Mouse (Mus musculus): ENCODE measurements around the gene Klf13. TPM values are rescaled to one million over a fixed set of nuclear protein-coding genes. Genes with fewer than 3 reads are reported as not detected.

Gene Klf13
- polyA plus RNA-seq, 1 experiment from 2014 or later: 31.3 TPM

DNA sequence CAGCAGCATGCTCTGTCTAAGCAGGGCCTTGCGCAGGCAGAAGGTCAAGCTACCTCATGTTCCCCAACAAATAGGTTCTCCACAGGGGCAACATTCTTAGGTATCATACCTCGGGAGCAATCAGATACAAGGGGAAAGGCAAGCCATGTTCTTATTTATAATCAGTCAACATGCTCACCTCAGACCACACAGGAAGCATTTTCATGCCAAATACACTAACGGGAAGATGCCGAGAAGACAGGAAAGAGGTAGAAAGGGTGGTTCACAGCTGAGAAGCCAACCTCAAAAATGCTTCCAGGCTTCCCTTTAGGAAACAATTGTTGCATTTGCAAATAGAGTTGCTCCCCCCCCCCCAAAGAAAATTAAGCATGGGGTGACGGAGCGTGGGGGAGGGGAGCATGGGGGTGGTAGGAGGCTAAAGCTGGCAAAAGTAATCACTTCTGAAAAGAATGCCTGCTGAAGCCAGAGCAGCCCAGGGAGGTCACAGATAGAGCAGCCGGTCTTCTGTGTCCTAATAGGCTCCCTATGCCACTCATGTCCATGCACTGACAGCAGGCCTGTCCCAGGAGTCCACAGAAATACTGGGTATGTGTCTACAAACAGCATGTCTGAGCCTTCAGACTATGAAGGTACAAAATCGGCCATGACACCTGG, 16.7 kb downstream of the Klf13 start:
- H3K9ac ChIP-seq: no peak overlapping the region
- no peak overlapping the region for H3K4me2 ChIP-seq
- H3K36me3 ChIP-seq: no peaks in the 10 kb centered on the region
- WGBS: 73% methylated on average over 8 of the region's 8 CpGs
- H3K4me3 ChIP-seq: no peak overlapping the region
- no peaks in the 10 kb centered on the region for H3K9me3 ChIP-seq
- no peak overlapping the region for H3K27ac ChIP-seq
- no peaks in the 10 kb centered on the region for H3K27me3 ChIP-seq
- peaks cover 51% of the 10 kb centered on the region for H3K4me1 ChIP-seq
- no peak for ATAC-seq (ENCODE audit: insufficient number of reproducible peaks, low FRiP score, low TSS enrichment, low read depth)

DNA sequence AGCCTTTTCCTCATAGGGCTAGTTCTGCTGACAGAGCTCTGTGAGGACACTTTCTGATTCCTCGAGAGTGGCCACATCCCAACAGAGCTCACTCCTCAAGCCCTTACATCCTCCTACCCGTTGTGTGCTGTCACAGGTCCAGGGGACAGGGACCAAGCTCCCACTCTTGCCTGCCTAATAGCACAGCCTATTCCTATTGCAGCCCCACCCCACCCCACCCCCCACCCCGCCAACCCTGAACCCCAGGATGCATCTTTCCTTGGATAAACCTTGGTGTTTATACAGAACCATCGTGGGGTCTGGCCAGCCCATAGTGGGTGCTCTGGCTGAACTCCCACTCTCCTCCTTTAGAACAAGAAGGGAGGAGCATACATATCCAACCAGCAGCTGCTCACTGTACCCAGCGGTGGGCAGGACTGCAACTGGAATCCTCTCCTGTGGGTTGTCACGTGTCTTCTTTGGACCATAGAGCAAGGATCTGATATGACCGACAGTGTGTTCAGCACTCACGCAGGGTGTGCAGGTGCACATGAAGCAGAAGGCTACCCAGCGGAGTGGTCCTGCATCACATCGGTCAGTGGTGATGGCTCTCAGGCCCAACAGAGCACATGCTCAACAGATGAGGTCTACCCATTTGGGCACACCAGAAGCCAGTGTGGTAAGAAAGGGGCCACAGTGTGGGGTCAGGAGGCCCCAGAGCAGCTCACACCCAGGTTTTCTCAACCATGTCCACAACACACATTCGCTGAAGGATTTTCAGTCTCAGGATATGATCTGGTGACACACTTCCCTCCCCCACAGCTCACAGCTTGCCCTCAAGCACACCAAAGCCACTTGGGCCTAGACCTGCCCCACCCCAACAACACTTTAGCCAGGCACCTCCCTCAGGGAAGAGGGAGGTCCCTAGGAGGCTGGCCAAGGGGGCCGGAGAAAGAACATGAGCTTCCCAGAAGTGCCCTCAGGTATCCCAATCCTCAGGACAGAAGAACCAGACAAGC, 19.6 kb downstream of the Klf13 start:
- H3K9me3 ChIP-seq: no peaks in the 10 kb centered on the region
- no peak overlapping the region for H3K4me2 ChIP-seq
- H3K27me3 ChIP-seq: no peaks in the 10 kb centered on the region
- H3K4me1 ChIP-seq: peaks cover 32% of the 10 kb centered on the region
- no peak; the same call in 1 of the 2 replicates for ATAC-seq (ENCODE audit: insufficient number of reproducible peaks, low FRiP score, low TSS enrichment, low read depth)
- H3K36me3 ChIP-seq: no peaks in the 10 kb centered on the region
- no peak overlapping the region for H3K9ac ChIP-seq
- H3K27ac ChIP-seq: no peak overlapping the region
- 81% methylated on average over 12 of the region's 12 CpGs for WGBS
- no peak overlapping the region for H3K4me3 ChIP-seq

DNA sequence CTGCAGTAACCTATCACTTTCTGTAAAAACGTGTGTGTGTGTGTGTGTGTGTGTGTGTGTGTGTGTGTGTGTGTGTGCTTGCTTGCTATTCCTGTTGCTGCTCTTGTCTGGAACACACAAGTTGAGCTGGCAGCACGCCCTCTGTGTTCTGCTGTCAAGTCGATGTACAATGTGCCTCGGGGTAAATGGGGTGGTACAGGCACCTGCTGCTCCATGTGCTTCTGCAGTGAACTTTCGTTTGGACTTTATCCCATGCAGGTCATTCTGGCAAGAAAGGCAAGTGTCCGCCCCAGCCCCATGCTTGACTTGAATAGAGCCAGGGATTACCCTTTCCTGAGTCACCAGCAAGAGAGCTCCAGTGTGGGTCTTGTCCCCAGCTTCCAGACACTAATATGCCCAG, 21.0 kb downstream of the Klf13 start:
- Histone ChIP-seq H3K4me2 (no peak overlapping the region), H3K4me1 (peaks cover 39% of the 10 kb centered on the region), H3K4me3 (no peak overlapping the region), H3K9me3 (no peaks in the 10 kb centered on the region), H3K36me3 (no peaks in the 10 kb centered on the region), H3K27ac (no peak overlapping the region), H3K9ac (no peak overlapping the region), H3K27me3 (no peaks in the 10 kb centered on the region)
- 46% methylated on average over 6 of the region's 6 CpGs for WGBS
- no peak for ATAC-seq (ENCODE audit: insufficient number of reproducible peaks, low FRiP score, low TSS enrichment, low read depth)

DNA sequence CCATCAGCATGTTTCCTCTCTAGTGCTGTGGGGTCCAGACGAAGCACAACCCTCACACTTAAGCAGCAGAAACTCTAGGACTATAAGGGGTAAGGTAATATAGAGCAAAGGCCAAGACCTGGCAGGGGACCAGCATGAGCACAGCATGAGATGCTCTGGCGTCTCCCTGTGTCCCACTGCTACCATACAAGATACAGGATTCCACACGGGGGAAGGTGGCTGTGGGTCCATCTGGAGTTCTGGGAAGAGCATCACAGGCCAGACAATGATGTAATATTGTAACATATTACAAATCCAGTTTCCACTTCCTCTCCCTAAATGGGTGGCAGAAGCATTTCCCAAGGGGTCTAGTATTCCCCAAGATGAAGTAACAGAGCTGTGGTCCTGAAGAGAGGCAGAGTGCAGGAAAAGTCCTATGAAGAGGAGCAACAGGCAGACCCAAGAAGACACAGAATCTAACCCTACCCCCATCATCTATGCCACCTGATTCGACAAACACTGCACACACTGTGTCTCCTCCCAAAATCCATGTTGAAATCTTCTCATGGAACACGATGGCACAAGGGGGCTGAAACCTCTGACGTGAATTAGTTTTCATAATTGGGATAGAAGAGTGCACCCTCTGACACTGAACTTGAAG, 22.3 kb downstream of the Klf13 start, which contains the start of gene E030018B13Rik:
Gene E030018B13Rik (plus strand): TSS at position 590 of the 640 bp plus-strand sequence.
- Histone ChIP-seq H3K4me1 (peaks cover 44% of the 10 kb centered on the region), H3K9me3 (no peaks in the 10 kb centered on the region)
- WGBS: 84% methylated on average over 6 of the region's 6 CpGs

DNA sequence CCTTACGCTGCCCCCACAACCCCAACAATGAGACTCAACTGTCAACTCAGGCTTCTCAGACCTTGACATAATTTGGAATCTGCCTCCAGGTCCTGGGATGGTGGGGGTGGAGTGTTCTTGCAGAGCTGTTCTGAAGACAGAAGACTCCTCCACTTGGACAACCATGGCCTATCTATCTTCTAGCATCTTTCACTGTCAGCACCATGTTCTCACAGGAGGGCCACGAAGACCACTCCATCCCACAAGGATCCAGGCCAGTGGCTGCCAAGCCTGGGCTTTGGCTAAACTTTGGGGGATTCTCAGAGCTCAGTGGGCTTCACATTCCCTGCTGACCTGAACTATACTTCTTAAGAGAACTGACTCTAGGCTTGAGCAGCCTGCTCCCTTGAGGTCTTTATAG, 23.8 kb downstream of the Klf13 start:
- Histone ChIP-seq H3K9ac (no peak overlapping the region), H3K27ac (no peak overlapping the region), H3K4me1 (peaks cover 58% of the 10 kb centered on the region), H3K9me3 (no peaks in the 10 kb centered on the region), H3K4me3 (no peak overlapping the region), H3K36me3 (no peaks in the 10 kb centered on the region), H3K27me3 (no peaks in the 10 kb centered on the region), H3K4me2 (no peak overlapping the region)
- ATAC-seq (ENCODE audit: insufficient number of reproducible peaks, low FRiP score, low TSS enrichment, low read depth): no peak
- WGBS: 91% methylated on average over 2 of the region's 2 CpGs

More for the DNA sequence above, 22.3 kb downstream of the Klf13 start, which contains the start of gene E030018B13Rik:
- H3K4me2 ChIP-seq: no peak within 1 kb of the TSS
- H3K4me3 ChIP-seq: no peak within 1 kb of the TSS
- H3K9ac ChIP-seq: no peak within 1 kb of the TSS
- no peaks in the 10 kb centered on the region for H3K27me3 ChIP-seq
- no peak for ATAC-seq (ENCODE audit: insufficient number of reproducible peaks, low FRiP score, low TSS enrichment, low read depth)
- H3K36me3 ChIP-seq: no peaks in the 10 kb centered on the region
- H3K27ac ChIP-seq: no peak within 1 kb of the TSS

DNA sequence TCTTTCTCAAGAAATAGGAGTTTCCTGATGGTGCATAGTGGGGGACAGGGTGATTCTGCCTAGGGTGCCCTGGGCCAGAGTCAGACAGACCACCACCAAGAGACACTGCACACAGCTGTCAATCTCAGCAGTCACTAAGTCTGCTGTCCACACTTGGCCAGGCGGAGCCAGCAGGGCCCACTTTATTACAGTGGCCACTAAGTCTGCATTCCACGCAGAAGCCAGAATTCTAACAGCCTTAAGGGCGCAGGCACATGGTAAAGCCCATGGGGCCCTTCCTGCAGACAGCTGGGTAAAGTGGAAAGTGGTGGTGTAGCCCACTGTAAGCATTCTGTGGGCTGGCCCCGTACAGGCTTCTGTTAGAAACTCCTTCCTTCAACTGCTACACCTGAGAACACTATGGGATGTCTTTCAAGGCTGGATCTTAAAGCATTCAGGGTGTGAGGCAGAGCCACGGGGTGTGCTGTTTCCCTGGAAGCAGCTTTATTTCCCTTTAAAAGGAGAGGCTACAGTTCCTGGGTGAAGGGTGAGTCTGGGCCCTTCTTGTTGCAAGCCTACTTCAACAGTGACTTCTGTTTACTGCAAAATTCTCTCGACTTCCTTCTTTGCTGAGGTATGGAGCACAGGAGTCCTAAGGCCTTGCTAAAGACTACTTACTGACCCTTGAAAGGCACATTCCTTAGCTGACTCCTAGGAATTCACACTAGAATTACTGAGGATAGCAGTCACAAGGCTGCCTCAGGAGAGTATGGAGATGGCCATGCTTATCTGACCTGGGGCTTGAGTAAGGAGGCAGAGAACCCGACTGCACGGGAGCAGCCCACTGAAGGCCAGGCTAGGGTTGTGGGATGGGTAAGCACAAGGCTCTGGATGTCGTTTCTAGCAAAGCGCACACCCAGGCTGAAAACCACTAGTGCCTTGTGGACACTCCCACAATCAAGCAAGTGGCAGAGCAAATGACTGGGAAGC, 24.7 kb downstream of the Klf13 start:
- Histone ChIP-seq H3K36me3 (no peaks in the 10 kb centered on the region), H3K9ac (no peak overlapping the region), H3K27ac (no peak overlapping the region), H3K4me1 (peaks cover 54% of the 10 kb centered on the region), H3K4me3 (no peak overlapping the region), H3K4me2 (no peak overlapping the region), H3K9me3 (no peaks in the 10 kb centered on the region), H3K27me3 (no peaks in the 10 kb centered on the region)
- WGBS: 46% methylated on average over 10 of the region's 10 CpGs
- no peak for ATAC-seq (ENCODE audit: insufficient number of reproducible peaks, low FRiP score, low TSS enrichment, low read depth)

DNA sequence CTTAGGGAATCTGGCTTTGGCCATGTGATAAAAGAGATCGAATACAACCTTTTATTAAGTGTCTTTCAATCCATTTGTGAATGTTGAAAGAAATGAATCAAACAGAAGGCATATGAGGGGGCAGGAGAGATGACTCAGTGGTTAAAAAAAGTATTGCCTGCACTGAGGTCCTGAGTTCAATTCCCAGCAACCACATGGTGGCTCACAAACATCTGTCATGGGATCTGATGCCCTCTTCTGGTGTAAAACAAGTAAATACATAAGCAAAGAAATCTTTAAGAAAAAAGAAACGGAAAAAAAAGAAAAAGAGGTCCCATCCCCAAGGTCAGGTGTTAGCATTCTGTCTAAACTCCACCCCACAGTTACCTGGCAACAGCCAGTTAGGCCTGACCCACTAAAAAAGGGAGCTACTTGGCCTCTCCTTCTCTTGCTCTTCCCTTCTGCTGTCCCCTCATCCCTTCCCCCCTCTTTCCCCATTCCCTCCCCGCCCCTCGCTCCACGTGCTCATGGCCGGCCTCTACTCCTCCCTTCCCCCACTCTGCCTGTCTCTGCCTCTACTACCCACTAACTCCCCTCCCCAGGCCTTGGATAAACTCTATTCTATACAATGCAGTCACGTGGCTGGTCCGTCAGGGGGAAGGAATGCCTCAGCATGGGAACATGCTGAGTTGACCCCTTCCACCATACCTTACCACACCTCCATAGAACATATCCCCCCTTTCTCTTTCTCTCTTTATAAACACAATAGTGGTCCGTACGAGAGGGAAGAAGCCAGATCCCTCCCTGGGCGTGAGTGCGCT, 25.6 kb downstream of the Klf13 start:
- no peak overlapping the region for H3K9ac ChIP-seq
- no peak for ATAC-seq (ENCODE audit: insufficient number of reproducible peaks, low FRiP score, low TSS enrichment, low read depth)
- H3K9me3 ChIP-seq: no peaks in the 10 kb centered on the region
- no peak overlapping the region for H3K4me2 ChIP-seq
- H3K36me3 ChIP-seq: no peaks in the 10 kb centered on the region
- 58% methylated on average over 12 of the region's 12 CpGs for WGBS
- no peak overlapping the region for H3K4me3 ChIP-seq
- peaks cover 62% of the 10 kb centered on the region for H3K4me1 ChIP-seq
- H3K27ac ChIP-seq: no peak overlapping the region
- no peaks in the 10 kb centered on the region for H3K27me3 ChIP-seq

DNA sequence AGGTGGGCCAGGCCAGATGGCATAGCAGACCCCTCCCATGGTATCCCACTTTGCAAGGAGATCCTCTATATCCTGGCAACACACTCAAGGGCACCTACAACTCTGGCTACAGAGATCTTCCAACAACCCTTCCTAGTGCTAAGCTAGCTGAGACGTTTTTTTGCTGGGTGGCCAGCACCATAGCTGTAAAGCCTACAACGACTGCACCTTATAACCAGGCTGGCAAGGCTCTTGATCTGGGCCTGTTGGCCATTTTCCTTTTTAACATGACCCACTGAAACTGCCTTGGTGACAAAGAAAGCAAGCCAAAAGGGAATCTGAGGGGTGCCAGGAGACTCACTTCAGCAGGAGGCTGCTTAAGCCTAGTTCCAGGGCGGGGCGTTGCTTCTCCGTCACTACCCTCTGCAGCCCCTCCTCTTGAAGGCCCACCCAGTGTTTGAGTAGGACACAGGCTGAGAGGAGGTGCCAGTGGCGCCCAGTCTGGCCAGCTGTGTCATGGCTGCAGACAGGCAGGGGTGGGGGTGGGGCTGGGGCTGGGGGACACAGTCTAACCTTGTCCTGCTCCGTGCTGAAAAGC, 26.4 kb downstream of the Klf13 start:
- Histone ChIP-seq H3K4me1 (peaks cover 59% of the 10 kb centered on the region), H3K36me3 (no peaks in the 10 kb centered on the region), H3K9ac (no peak overlapping the region), H3K9me3 (no peaks in the 10 kb centered on the region), H3K4me2 (no peak overlapping the region), H3K27me3 (no peaks in the 10 kb centered on the region), H3K4me3 (no peak overlapping the region), H3K27ac (peak overlapping the region; percentile 68)
- WGBS: 30% methylated on average over 7 of the region's 7 CpGs
- no peak; the same call in 1 of the 2 replicates for ATAC-seq (ENCODE audit: insufficient number of reproducible peaks, low FRiP score, low TSS enrichment, low read depth)

DNA sequence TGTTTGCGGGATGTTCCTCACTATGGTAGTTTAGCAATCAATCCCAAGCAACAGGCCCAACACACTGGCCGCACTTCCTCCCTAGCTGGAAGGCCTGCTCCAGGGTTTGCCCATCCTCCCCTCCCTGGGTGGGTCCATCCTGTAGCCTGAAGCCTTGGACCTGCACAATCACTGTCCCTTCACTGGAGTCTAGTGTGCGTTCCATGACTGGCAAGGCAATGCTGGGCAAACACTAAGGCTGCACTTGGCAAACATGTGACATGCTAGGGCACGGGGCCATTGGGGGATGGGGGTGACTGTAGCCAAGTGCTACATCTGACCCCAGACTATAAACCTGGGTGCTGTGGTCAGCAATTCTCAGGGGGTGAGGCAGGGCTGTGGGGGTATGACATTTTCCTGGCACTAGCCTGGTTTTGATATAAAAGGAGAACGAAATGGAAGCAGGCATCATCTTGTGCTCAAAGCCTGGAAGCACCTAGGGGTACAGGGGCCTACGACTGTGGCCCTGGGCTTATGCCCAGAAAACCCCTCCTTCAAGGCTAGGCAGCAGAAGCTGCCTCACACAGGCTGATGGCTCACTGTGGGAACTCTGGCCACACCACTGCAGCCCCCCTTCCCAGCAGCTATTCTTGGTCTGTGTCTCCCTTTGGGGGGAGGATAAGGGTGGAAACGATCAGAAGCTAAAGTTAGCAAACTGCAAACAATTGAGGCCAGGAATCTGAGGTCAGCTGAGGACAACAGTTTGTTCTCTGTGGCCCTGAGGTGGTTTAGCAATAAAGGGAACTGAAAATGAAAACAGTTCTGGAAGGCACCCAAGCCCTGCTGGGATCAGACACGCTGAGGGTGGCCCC, 27.1 kb downstream of the Klf13 start:
- Histone ChIP-seq H3K27ac (peak overlapping the region; percentile 68), H3K4me2 (0 out of 2 replicates have a peak overlapping the region, but pooled peaks have one; percentile 10), H3K4me1 (peaks cover 59% of the 10 kb centered on the region), H3K36me3 (no peaks in the 10 kb centered on the region), H3K9ac (no peak overlapping the region), H3K27me3 (no peaks in the 10 kb centered on the region), H3K4me3 (no peak overlapping the region), H3K9me3 (no peaks in the 10 kb centered on the region)
- peak; percentile 41; the same call in 1 of the 2 replicates for ATAC-seq (ENCODE audit: insufficient number of reproducible peaks, low FRiP score, low TSS enrichment, low read depth)
- WGBS: 46% methylated on average over 8 of the region's 8 CpGs

Measured in limb, embryonic 15.5 days (tissue).